ENCODE assay signal across 17 mouse cellular contexts in the genomic region with DNA sequence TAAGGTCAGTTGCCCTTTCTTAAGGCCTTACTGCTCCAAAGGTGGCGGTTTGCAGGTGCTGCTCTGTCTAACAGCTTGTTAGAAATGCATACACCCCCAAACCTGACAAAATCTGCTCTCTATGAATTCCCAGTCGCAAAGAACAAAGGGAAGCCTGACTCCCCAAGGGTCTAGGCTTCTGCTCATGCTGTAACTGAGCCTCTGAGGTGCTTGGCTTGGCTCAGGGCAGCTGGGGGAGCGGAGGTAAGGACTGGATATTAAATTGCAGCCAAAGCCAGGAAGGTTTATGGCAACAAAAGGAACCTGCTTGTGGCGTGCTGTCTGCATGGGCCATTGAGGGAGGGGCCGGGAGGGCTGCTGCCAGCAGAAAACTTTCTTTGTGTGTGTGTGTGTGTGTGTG. TPM values are rescaled to one million over a fixed set of nuclear protein-coding genes. Genes with fewer than 3 reads are reported as not detected.
DNase-seq lines count a peak whose midpoint lies in the region; ATAC-seq and TF ChIP-seq lines count a peak whose summit lies in the region.
"Had no signal": no experiment of that assay in that cellular context is flagged by ENCODE, and none has a peak within 500 bp of the region (broad histone marks: within the 10 kb centered on the region; RNA-seq: fewer than 3 reads in every experiment).

No protein-coding gene starts in this region.

- TF ChIP-seq CTCF in thymus, adult 2 months (IDR thresholded peaks at IDR 0.05; ENCODE audit: borderline replicate concordance, control insufficient read depth, extremely low read depth, insufficient read depth, low read length, poor library complexity) = no peak
- no peak for TF ChIP-seq CTCF in left cerebral cortex, adult 2 months (IDR thresholded peaks at IDR 0.05)

- peak; percentile 14 for DNase-seq in cerebellum, adult 9-11 months
- no peak for DNase-seq in cerebellum, postnatal 4 days (ENCODE audit: low spot score in 2 of 2)
- DNase-seq in liver, embryonic 11.5 days (ENCODE audit: low spot score) = no peak
- no peak for DNase-seq in liver
- no peak for DNase-seq in thymus, adult 2 months
- DNase-seq in left cerebral cortex, adult 2 months (ENCODE audit: extremely low spot score in 1 of 2, low spot score in 2 of 2) = no peak
- DNase-seq: adrenal gland, adult 8-10 months; cerebellum, adult 11-12 months; cerebellum, postnatal 36 days; kidney, adult 8-10 months; left cerebral cortex, postnatal 4 days; right cerebral cortex, postnatal 14 days had no signal

- TF ChIP-seq POLR2A in thymus, adult 2 months (IDR thresholded peaks at IDR 0.05; ENCODE audit: control insufficient read depth, extremely low read depth, insufficient read depth, low read length, poor library complexity) = no peak

- ATAC-seq in liver, embryonic 11.5 days (replicated peaks; ENCODE audit: low FRiP score) = no peak
- no peak for ATAC-seq in limb, embryonic 12.5 days (ENCODE audit: insufficient number of reproducible peaks, insufficient read depth, low FRiP score, low TSS enrichment, low read depth)
- ATAC-seq in forebrain, embryonic 16.5 days = no peak
- ATAC-seq: CD4-positive, CD25-positive, alpha-beta regulatory T cell, adult 4 months had no signal

- H3K4me3 ChIP-seq in liver, embryonic 11.5 days (ENCODE audit: low read depth, low read length) = no peak overlapping the region
- H3K4me3 ChIP-seq in limb, embryonic 12.5 days (replicated peaks) = no peak overlapping the region
- H3K4me3 ChIP-seq in thymus, adult 2 months (ENCODE audit: control insufficient read depth, insufficient read depth, low read length) = no peak overlapping the region
- H3K4me3 ChIP-seq in left cerebral cortex, adult 2 months = no peak overlapping the region
- H3K4me3 ChIP-seq in forebrain, embryonic 16.5 days (replicated peaks; ENCODE audit: low read length) = no peak overlapping the region
- H3K4me3 ChIP-seq: embryonic facial prominence, embryonic 15.5 days; neural tube, embryonic 12.5 days had no signal

- peaks cover 35% of the 10 kb centered on the region for H3K4me1 ChIP-seq in liver, embryonic 11.5 days (replicated peaks; ENCODE audit: control insufficient read depth, insufficient read depth, low read length)
- H3K4me1 ChIP-seq in limb, embryonic 12.5 days (replicated peaks) = peaks cover 16% of the 10 kb centered on the region
- peaks cover 16% of the 10 kb centered on the region for H3K4me1 ChIP-seq in thymus, adult 2 months (replicated peaks; ENCODE audit: control insufficient read depth, insufficient read depth, low read length)
- H3K4me1 ChIP-seq in forebrain, embryonic 16.5 days (replicated peaks; ENCODE audit: control insufficient read depth, insufficient read depth, low read length) = peaks cover 17% of the 10 kb centered on the region

- intact Hi-C loops in left cerebral cortex, adult 2 months (cut with DNase I) = no loop called here

- 0 out of 2 replicates have a peak overlapping the region, but pooled peaks have one; percentile 43 for H3K9ac ChIP-seq in liver, embryonic 11.5 days (ENCODE audit: low read depth, low read length)
- no peak overlapping the region for H3K9ac ChIP-seq in limb, embryonic 12.5 days (replicated peaks)
- no peak overlapping the region for H3K9ac ChIP-seq in forebrain, embryonic 16.5 days (replicated peaks; ENCODE audit: low read depth, low read length)
- H3K9ac ChIP-seq: embryonic facial prominence, embryonic 15.5 days; neural tube, embryonic 12.5 days had no signal

- peak overlapping the region; percentile 79 for H3K27ac ChIP-seq in liver, embryonic 11.5 days (ENCODE audit: low read depth, low read length)
- peak overlapping the region; percentile 70 for H3K27ac ChIP-seq in limb, embryonic 12.5 days
- H3K27ac ChIP-seq in thymus, adult 2 months (ENCODE audit: control insufficient read depth, insufficient read depth, low read length) = no peak overlapping the region
- H3K27ac ChIP-seq in left cerebral cortex, adult 2 months = no peak overlapping the region
- H3K27ac ChIP-seq in forebrain, embryonic 16.5 days (ENCODE audit: low read length) = no peak overlapping the region
- H3K27ac ChIP-seq: embryonic facial prominence, embryonic 15.5 days; neural tube, embryonic 12.5 days had no signal

- WGBS in liver, embryonic 11.5 days = 60% methylated on average over 5 of the region's 5 CpGs
- WGBS in limb, embryonic 12.5 days = 38% methylated on average over 5 of the region's 5 CpGs
- WGBS in thymus, adult 2 months = 90% methylated on average over 5 of the region's 5 CpGs
- WGBS in forebrain, embryonic 16.5 days = 43% methylated on average over 5 of the region's 5 CpGs

- H3K9me3 ChIP-seq in liver, embryonic 11.5 days (ENCODE audit: control insufficient read depth, low read length) = no peaks in the 10 kb centered on the region
- no peaks in the 10 kb centered on the region for H3K9me3 ChIP-seq in limb, embryonic 12.5 days
- no peaks in the 10 kb centered on the region for H3K9me3 ChIP-seq in forebrain, embryonic 16.5 days (ENCODE audit: control insufficient read depth, low read length)
- H3K9me3 ChIP-seq: embryonic facial prominence, embryonic 15.5 days; neural tube, embryonic 12.5 days had no signal

- H3K4me2 ChIP-seq in liver, embryonic 11.5 days = no peak overlapping the region; the same call in 1 of the 2 replicates
- no peak overlapping the region for H3K4me2 ChIP-seq in limb, embryonic 12.5 days
- H3K4me2 ChIP-seq in forebrain, embryonic 16.5 days (ENCODE audit: low read length) = no peak overlapping the region
- H3K4me2 ChIP-seq: embryonic facial prominence, embryonic 15.5 days; neural tube, embryonic 12.5 days had no signal

- H3K27me3 ChIP-seq in liver, embryonic 11.5 days (replicated peaks; ENCODE audit: control insufficient read depth, insufficient read depth, low read length) = no peaks in the 10 kb centered on the region
- no peaks in the 10 kb centered on the region for H3K27me3 ChIP-seq in limb, embryonic 12.5 days
- H3K27me3 ChIP-seq in thymus, adult 2 months (ENCODE audit: control insufficient read depth, insufficient read depth, low read length) = no peaks in the 10 kb centered on the region
- H3K27me3 ChIP-seq in forebrain, embryonic 16.5 days (replicated peaks; ENCODE audit: control insufficient read depth, insufficient read depth, low read length) = no peaks in the 10 kb centered on the region
- H3K27me3 ChIP-seq: embryonic facial prominence, embryonic 15.5 days; neural tube, embryonic 12.5 days had no signal

- H3K36me3 ChIP-seq in liver, embryonic 11.5 days (ENCODE audit: control insufficient read depth, insufficient read depth, low read length) = no peaks in the 10 kb centered on the region; the same call in 1 of the 2 replicates
- no peaks in the 10 kb centered on the region for H3K36me3 ChIP-seq in limb, embryonic 12.5 days
- H3K36me3 ChIP-seq in thymus, adult 2 months (ENCODE audit: control insufficient read depth, insufficient read depth, low read length) = no peaks in the 10 kb centered on the region
- no peaks in the 10 kb centered on the region for H3K36me3 ChIP-seq in forebrain, embryonic 16.5 days (ENCODE audit: control insufficient read depth, insufficient read depth)
- H3K36me3 ChIP-seq: embryonic facial prominence, embryonic 15.5 days; neural tube, embryonic 12.5 days had no signal

RNA-seq across cellular contexts. Expression of gene Hdgf, which starts 2.3 kb away (rescaled TPM):
- 520 and 526 TPM in 2 replicates for polyA plus RNA-seq in liver, embryonic 11.5 days (2014; fragmentation: Nextera tagmentation; extraction: Ambion mirVana)
- polyA plus RNA-seq in limb, embryonic 12.5 days (2016; fragmentation: Nextera tagmentation; extraction: Ambion mirVana) = 286 and 294 TPM in 2 replicates
- 112 and 136 TPM in 2 replicates for polyA plus RNA-seq in thymus, adult 2 months (2012; rRNA removed)
- total RNA-seq in left cerebral cortex, adult 2 months (2021) = 100 to 1,000 TPM; 148 to 151 TPM
- 186 and 212 TPM in 2 replicates for polyA plus RNA-seq in forebrain, embryonic 16.5 days (2015; fragmentation: Nextera tagmentation; extraction: Ambion mirVana)

RNA-seq across cellular contexts. Expression of gene Mrpl24, which starts 15.5 kb away (rescaled TPM):
- polyA plus RNA-seq in liver, embryonic 11.5 days (2014; fragmentation: Nextera tagmentation; extraction: Ambion mirVana) = 95.7 and 97.5 TPM in 2 replicates
- polyA plus RNA-seq in limb, embryonic 12.5 days (2016; fragmentation: Nextera tagmentation; extraction: Ambion mirVana) = 80.4 and 85.9 TPM in 2 replicates
- polyA plus RNA-seq in thymus, adult 2 months (2012; rRNA removed) = 60.5 and 72.4 TPM in 2 replicates
- 10 to 100 TPM; 52.6 to 55.1 TPM for total RNA-seq in left cerebral cortex, adult 2 months (2021)
- polyA plus RNA-seq in forebrain, embryonic 16.5 days (2015; fragmentation: Nextera tagmentation; extraction: Ambion mirVana) = 63.4 and 64.3 TPM in 2 replicates

RNA-seq across cellular contexts. Expression of gene Prcc, which starts 18.4 kb away (rescaled TPM):
- 15.4 and 15.6 TPM in 2 replicates for polyA plus RNA-seq in liver, embryonic 11.5 days (2014; fragmentation: Nextera tagmentation; extraction: Ambion mirVana)
- polyA plus RNA-seq in limb, embryonic 12.5 days (2016; fragmentation: Nextera tagmentation; extraction: Ambion mirVana) = 15.8 and 16.2 TPM in 2 replicates
- 54.5 and 60.0 TPM in 2 replicates for polyA plus RNA-seq in thymus, adult 2 months (2012; rRNA removed)
- total RNA-seq in left cerebral cortex, adult 2 months (2021) = 10 to 100 TPM; 58.3 to 60.6 TPM
- 13.8 and 16.4 TPM in 2 replicates for polyA plus RNA-seq in forebrain, embryonic 16.5 days (2015; fragmentation: Nextera tagmentation; extraction: Ambion mirVana)

RNA-seq across cellular contexts. Expression of gene Isg20l2, which starts 26.3 kb away (rescaled TPM):
- 66.9 and 68.1 TPM in 2 replicates for polyA plus RNA-seq in liver, embryonic 11.5 days (2014; fragmentation: Nextera tagmentation; extraction: Ambion mirVana)
- polyA plus RNA-seq in limb, embryonic 12.5 days (2016; fragmentation: Nextera tagmentation; extraction: Ambion mirVana) = 83.2 and 86.4 TPM in 2 replicates
- 31.6 and 40.8 TPM in 2 replicates for polyA plus RNA-seq in thymus, adult 2 months (2012; rRNA removed)
- 10 to 100 TPM; 15.1 to 15.6 TPM for total RNA-seq in left cerebral cortex, adult 2 months (2021)
- 43.5 and 49.4 TPM in 2 replicates for polyA plus RNA-seq in forebrain, embryonic 16.5 days (2015; fragmentation: Nextera tagmentation; extraction: Ambion mirVana)

RNA-seq across cellular contexts. Expression of gene Rrnad1, which starts 26.7 kb away (rescaled TPM):
- polyA plus RNA-seq in liver, embryonic 11.5 days (2014; fragmentation: Nextera tagmentation; extraction: Ambion mirVana) = 17.5 and 18.8 TPM in 2 replicates
- polyA plus RNA-seq in limb, embryonic 12.5 days (2016; fragmentation: Nextera tagmentation; extraction: Ambion mirVana) = 22.4 and 26.5 TPM in 2 replicates
- 68.0 and 75.4 TPM in 2 replicates for polyA plus RNA-seq in thymus, adult 2 months (2012; rRNA removed)
- 10 to 100 TPM; 22.9 to 24.7 TPM for total RNA-seq in left cerebral cortex, adult 2 months (2021)
- 18.4 and 23.5 TPM in 2 replicates for polyA plus RNA-seq in forebrain, embryonic 16.5 days (2015; fragmentation: Nextera tagmentation; extraction: Ambion mirVana)

Comparison
In these comparisons a context has a peak if more than half of its experiments do, and no peak if none do; other contexts are left out.
1. H3K27ac ChIP-seq: peak in liver, embryonic 11.5 days (single experiment) and limb, embryonic 12.5 days (single experiment); none in thymus, adult 2 months (single experiment), left cerebral cortex, adult 2 months (single experiment) and forebrain, embryonic 16.5 days (single experiment).